Mouse (Mus musculus): ENCODE measurements around the gene Phlpp2.

DNA sequence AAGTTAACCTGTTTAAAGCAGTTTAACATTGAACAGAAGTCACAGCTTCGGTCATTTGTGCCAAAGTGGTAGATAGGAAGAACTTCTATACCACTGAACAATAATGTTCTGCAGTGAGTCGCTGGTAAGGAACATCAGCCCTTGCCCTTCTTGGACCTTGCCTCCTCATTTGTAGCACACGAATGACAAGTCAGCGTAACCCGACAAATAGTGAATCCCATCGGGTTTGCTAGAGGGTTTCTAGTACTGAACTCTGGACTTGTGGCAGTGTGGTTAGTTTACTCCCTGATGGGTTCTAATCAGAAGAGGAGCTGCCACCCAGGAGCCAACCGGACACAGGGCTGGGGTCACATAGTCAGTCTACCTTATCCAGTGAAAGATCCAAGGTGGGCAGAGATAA is 77.9 kb downstream of the Phlpp2 start:
- no peak for TF ChIP-seq GATA1 (IDR thresholded peaks at IDR 0.05; ENCODE audit: borderline replicate concordance, low read length)
- TF ChIP-seq FLI1 (IDR thresholded peaks at IDR 0.05; ENCODE audit: low read length) = no peak
